Mouse (Mus musculus) liver, postnatal 0 days (tissue): Measurements from ENCODE around the gene Mthfd1.

Experiments
- CTCF ChIP-seq: sonication (generic); IDR thresholded peaks from 2 replicates; pipeline ENCODE4 v1.5.1; 2016; ENCODE audit warnings: antibody characterized with exemption, low read depth
- EP300 ChIP-seq: IDR thresholded peaks from 2 replicates; pipeline ENCODE4 v1.6.1; 2016; ENCODE audit warnings: antibody characterized with exemption, low read depth, mild to moderate bottlenecking

- TF ChIP-seq CTCF (no peak), EP300 (no peak)
Measured at GRCm38 (mm10) chr12:76310633-76311032, 55.5 kb downstream of the Mthfd1 start.
